Mouse (Mus musculus): ENCODE measurements around the gene Lrrc4c. TPM values are rescaled to one million over a fixed set of nuclear protein-coding genes. Genes with fewer than 3 reads are reported as not detected.

Lrrc4c gene
- polyA plus RNA-seq, 1 experiment from 2014 or later: 0.66 TPM

DNA sequence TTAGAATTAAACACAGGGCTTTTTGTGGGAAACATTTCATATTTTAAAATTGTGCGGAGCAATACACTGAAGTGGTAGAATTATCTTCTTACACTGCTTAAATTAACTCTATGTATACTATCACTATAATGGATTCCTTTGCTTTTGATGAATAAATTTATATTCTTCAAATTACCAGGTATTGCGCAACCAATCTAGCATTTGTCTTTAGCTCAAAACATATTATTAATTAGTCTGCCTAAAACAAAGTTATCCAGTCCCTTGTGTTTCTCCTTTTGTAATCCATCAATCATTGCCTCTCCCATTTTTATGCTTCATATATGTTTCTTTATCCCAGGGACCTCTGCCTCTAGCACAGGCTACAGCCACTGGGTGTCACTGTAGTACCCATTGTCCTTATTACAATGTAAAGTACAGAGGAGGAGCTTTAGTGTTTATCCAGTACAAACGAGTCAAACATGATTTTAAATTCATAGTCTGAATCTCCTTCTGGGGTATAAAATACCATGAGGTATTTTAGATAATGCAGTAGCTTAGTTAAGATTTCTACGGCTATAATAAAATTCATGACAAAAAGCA, 389.9 kb downstream of the Lrrc4c start:
- no peak for TF ChIP-seq CTCF (IDR thresholded peaks at IDR 0.05; ENCODE audit: low read depth)
- Histone ChIP-seq H3K4me1 (ENCODE audit: insufficient read depth) (no peaks in the 10 kb centered on the region), H3K27me3 (ENCODE audit: insufficient read depth, low read length) (no peaks in the 10 kb centered on the region), H3K27ac (ENCODE audit: low read depth) (no peak overlapping the region), H3K4me3 (ENCODE audit: low read depth, low read length) (no peak overlapping the region), H3K9ac (no peak overlapping the region), H3K4me2 (no peak overlapping the region), H3K9me3 (ENCODE audit: low read depth, low read length) (no peaks in the 10 kb centered on the region), H3K36me3 (ENCODE audit: insufficient read depth) (no peaks in the 10 kb centered on the region)
- DNase-seq (peak; percentile 30), ATAC-seq (ENCODE audit: insufficient read depth) (no peak)
- WGBS: 63% methylated on average over 4 of the region's 4 CpGs

DNA sequence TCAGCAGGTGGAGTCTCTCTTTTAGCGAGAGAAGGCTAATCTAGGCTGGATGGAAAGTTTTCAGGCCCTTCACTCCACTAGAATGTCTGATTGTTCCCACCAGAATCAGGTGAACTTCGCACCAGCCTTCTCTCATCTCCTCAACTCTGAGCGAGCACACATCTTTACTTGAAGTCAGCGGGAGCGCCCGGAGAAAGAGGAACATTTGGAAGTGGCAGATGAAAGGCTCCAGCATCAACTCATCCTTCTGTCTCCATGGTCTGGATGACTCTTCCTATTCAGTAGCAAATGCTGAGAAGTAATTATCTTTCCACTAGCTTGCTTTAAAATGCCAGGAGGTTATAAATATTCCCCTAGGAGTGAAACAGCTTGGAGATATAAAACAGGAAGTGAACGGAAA, 396.6 kb downstream of the Lrrc4c start:
- ATAC-seq (ENCODE audit: insufficient read depth) (no peak), DNase-seq (no peak)
- TF ChIP-seq CTCF (IDR thresholded peaks at IDR 0.05; ENCODE audit: low read depth): no peak
- no peak overlapping the region for H3K4me2 ChIP-seq
- no peak overlapping the region for H3K9ac ChIP-seq
- 86% methylated on average over 7 of the region's 7 CpGs for WGBS
- no peak overlapping the region for H3K4me3 ChIP-seq (ENCODE audit: low read depth, low read length)
- H3K36me3 ChIP-seq (ENCODE audit: insufficient read depth): no peaks in the 10 kb centered on the region
- no peaks in the 10 kb centered on the region for H3K4me1 ChIP-seq (ENCODE audit: insufficient read depth)
- no peaks in the 10 kb centered on the region for H3K9me3 ChIP-seq (ENCODE audit: low read depth, low read length)
- no peaks in the 10 kb centered on the region for H3K27me3 ChIP-seq (ENCODE audit: insufficient read depth, low read length)
- H3K27ac ChIP-seq (ENCODE audit: low read depth): no peak overlapping the region

DNA sequence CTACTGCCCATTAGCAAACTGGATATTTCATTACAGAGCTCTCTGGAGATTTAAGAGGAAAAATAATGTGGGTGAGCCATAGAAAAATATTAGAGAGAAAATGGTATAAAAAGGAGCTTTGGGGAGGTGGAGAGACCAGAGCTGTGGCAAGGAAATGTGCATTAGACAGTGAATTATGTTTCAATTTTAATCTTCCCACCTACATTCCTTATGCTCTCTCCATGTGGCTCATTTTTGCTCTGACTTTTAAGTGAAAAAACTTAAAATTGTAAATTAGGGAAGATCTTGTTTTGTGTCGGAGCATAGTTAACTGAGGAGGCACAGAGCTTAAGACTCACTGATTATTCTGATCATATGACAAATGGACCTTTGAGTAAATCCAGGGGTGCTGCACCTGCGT, 399.4 kb downstream of the Lrrc4c start:
- ATAC-seq (ENCODE audit: insufficient read depth): no peak

DNA sequence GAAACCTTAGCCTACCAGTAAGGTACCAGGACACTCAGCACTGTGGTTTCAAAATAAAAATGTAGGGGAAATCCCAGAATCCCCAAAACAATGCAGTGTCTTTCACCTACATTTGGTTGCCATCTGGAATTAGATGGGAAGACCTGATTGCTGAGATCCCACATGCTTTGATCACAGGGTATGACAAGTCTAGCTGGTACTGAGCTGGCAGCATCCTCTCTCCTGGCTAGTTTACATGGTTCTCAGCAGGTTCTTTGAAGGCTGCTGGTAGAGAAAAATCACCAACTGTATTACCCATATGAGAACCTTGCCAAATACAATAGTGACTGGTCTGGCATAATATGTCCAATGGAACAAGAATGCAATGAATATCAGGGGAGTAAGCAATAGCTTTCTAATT, 405.4 kb downstream of the Lrrc4c start:
- no peak for DNase-seq
- Histone ChIP-seq H3K27me3 (ENCODE audit: insufficient read depth, low read length) (no peaks in the 10 kb centered on the region), H3K9me3 (ENCODE audit: low read depth, low read length) (no peaks in the 10 kb centered on the region), H3K4me2 (no peak overlapping the region), H3K36me3 (ENCODE audit: insufficient read depth) (no peaks in the 10 kb centered on the region), H3K4me1 (ENCODE audit: insufficient read depth) (no peaks in the 10 kb centered on the region), H3K27ac (ENCODE audit: low read depth) (no peak overlapping the region), H3K9ac (no peak overlapping the region), H3K4me3 (ENCODE audit: low read depth, low read length) (no peak overlapping the region)
- ATAC-seq (ENCODE audit: insufficient read depth): no peak
- no peak for TF ChIP-seq CTCF (IDR thresholded peaks at IDR 0.05; ENCODE audit: low read depth)

More for the DNA sequence above, 399.4 kb downstream of the Lrrc4c start:
- no peak for TF ChIP-seq CTCF (IDR thresholded peaks at IDR 0.05; ENCODE audit: low read depth)
- Histone ChIP-seq H3K9ac (no peak overlapping the region), H3K36me3 (ENCODE audit: insufficient read depth) (no peaks in the 10 kb centered on the region), H3K4me2 (no peak overlapping the region), H3K4me3 (ENCODE audit: low read depth, low read length) (no peak overlapping the region), H3K4me1 (ENCODE audit: insufficient read depth) (no peaks in the 10 kb centered on the region), H3K27ac (ENCODE audit: low read depth) (no peak overlapping the region), H3K27me3 (ENCODE audit: insufficient read depth, low read length) (no peaks in the 10 kb centered on the region), H3K9me3 (ENCODE audit: low read depth, low read length) (no peaks in the 10 kb centered on the region)
- WGBS: 77% methylated on average over 2 of the region's 2 CpGs
- DNase-seq: no peak

DNA sequence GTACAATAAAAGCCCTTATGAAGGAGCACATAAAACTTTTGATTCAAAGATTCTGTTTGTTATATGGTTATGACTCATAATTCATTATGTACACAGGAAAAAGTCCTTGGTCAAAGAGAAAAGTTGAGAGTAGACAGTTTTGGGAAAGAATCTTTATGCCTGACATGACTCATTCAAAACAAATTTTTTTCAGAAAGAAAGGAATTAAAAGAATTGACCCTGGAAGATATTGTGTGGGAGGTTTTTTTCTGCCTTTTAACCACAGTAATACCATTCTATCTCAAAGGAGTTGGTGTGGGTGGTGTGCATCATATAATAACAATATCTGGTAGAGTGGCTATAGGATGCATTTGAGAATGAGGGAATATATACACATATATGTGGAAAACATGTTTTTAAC, 418.1 kb downstream of the Lrrc4c start:
- no peak overlapping the region for H3K4me2 ChIP-seq
- H3K9ac ChIP-seq: no peak overlapping the region
- H3K27ac ChIP-seq (ENCODE audit: low read depth): no peak overlapping the region
- H3K4me3 ChIP-seq (ENCODE audit: low read depth, low read length): no peak overlapping the region
- TF ChIP-seq CTCF (IDR thresholded peaks at IDR 0.05; ENCODE audit: low read depth): no peak
- DNase-seq (no peak), ATAC-seq (ENCODE audit: insufficient read depth) (no peak)
- no peaks in the 10 kb centered on the region for H3K9me3 ChIP-seq (ENCODE audit: low read depth, low read length)
- no peaks in the 10 kb centered on the region for H3K4me1 ChIP-seq (ENCODE audit: insufficient read depth)
- H3K36me3 ChIP-seq (ENCODE audit: insufficient read depth): no peaks in the 10 kb centered on the region
- no peaks in the 10 kb centered on the region for H3K27me3 ChIP-seq (ENCODE audit: insufficient read depth, low read length)

DNA sequence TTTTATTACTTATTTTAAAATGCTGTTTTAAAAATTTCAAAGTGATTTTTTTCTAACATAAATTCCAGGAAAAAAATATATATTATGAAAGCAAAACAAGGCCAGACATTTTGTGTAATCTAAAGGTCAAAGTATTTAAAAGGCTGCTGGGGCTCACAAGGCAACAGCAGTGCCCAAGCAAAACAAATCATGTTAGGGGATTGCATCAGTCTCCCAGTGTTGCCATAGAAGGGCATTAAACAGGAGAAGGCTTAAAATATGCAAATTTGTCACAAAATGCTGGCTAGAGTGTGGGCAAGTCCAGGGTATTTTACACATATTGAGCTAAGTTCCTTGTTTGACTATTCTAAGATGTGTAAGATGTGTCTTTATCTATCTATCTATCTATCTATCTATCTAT, 437.1 kb downstream of the Lrrc4c start:
- H3K27me3 ChIP-seq (ENCODE audit: insufficient read depth, low read length): no peaks in the 10 kb centered on the region
- no peak for TF ChIP-seq CTCF (IDR thresholded peaks at IDR 0.05; ENCODE audit: low read depth)

DNA sequence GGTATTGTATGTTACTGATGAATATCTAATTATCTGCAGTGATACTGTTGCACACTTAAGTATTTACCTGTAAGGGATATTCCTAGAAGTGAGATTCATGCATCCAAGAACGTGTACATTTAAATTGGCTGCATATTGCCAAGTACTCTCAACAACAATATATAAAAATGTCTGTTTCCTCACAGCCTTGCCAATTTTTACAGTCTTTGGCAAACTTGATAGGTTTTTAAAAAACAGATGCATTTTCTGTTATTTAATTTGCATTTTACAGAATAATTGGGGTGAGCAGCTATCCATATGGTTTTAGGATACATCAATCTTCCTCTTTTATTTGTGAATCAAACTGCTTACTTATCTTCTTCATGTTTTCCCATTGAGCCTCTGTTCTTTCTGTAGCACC, 439.7 kb downstream of the Lrrc4c start:
- no peak for TF ChIP-seq CTCF (IDR thresholded peaks at IDR 0.05; ENCODE audit: low read depth)
- Histone ChIP-seq H3K27ac (ENCODE audit: low read depth) (no peak overlapping the region), H3K4me1 (ENCODE audit: insufficient read depth) (no peaks in the 10 kb centered on the region), H3K27me3 (ENCODE audit: insufficient read depth, low read length) (no peaks in the 10 kb centered on the region), H3K4me2 (no peak overlapping the region), H3K36me3 (ENCODE audit: insufficient read depth) (no peaks in the 10 kb centered on the region), H3K9ac (no peak overlapping the region), H3K4me3 (ENCODE audit: low read depth, low read length) (no peak overlapping the region), H3K9me3 (ENCODE audit: low read depth, low read length) (no peaks in the 10 kb centered on the region)
- ATAC-seq (ENCODE audit: insufficient read depth): no peak
- 46% methylated on average over 1 of the region's 1 CpGs for WGBS
- DNase-seq: no peak

More for the DNA sequence above, 437.1 kb downstream of the Lrrc4c start:
- no peak overlapping the region for H3K4me3 ChIP-seq (ENCODE audit: low read depth, low read length)
- no peaks in the 10 kb centered on the region for H3K4me1 ChIP-seq (ENCODE audit: insufficient read depth)
- H3K9me3 ChIP-seq (ENCODE audit: low read depth, low read length): no peaks in the 10 kb centered on the region
- H3K27ac ChIP-seq (ENCODE audit: low read depth): no peak overlapping the region
- H3K36me3 ChIP-seq (ENCODE audit: insufficient read depth): no peaks in the 10 kb centered on the region
- no peak for DNase-seq
- ATAC-seq (ENCODE audit: insufficient read depth): no peak
- no peak overlapping the region for H3K9ac ChIP-seq
- no peak overlapping the region for H3K4me2 ChIP-seq

DNA sequence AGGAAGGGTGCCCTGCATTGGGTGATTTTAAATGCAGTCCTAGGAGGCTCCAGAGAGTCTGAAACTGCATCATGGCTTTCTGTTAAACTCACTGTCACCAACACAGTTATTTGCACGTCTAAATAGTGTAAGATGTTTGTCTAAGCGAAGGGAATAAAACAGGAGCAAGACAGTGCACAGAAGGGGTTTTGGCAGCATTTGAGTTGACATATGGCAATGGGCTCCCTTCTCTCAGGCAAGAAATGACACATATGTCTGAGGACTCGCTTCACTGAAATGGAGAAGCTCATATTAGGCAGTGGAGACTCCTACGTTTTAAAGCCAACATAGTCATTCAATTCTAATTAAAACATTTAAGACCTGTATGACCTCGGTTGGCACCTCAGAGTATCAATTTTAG, 445.6 kb downstream of the Lrrc4c start:
- H3K27me3 ChIP-seq (ENCODE audit: insufficient read depth, low read length): no peaks in the 10 kb centered on the region
- H3K36me3 ChIP-seq (ENCODE audit: insufficient read depth): no peaks in the 10 kb centered on the region
- 65% methylated on average over 5 of the region's 5 CpGs for WGBS
- ATAC-seq (ENCODE audit: insufficient read depth) (no peak), DNase-seq (no peak)
- H3K9ac ChIP-seq: no peak overlapping the region
- no peak overlapping the region for H3K4me2 ChIP-seq
- H3K4me3 ChIP-seq (ENCODE audit: low read depth, low read length): no peak overlapping the region
- no peaks in the 10 kb centered on the region for H3K4me1 ChIP-seq (ENCODE audit: insufficient read depth)
- TF ChIP-seq CTCF (IDR thresholded peaks at IDR 0.05; ENCODE audit: low read depth): no peak
- H3K9me3 ChIP-seq (ENCODE audit: low read depth, low read length): no peaks in the 10 kb centered on the region
- no peak overlapping the region for H3K27ac ChIP-seq (ENCODE audit: low read depth)

Data from lung, embryonic 14.5 days (tissue).